Comparison of ENCODE assay signal across 8 mouse cellular contexts in the genomic region with DNA sequence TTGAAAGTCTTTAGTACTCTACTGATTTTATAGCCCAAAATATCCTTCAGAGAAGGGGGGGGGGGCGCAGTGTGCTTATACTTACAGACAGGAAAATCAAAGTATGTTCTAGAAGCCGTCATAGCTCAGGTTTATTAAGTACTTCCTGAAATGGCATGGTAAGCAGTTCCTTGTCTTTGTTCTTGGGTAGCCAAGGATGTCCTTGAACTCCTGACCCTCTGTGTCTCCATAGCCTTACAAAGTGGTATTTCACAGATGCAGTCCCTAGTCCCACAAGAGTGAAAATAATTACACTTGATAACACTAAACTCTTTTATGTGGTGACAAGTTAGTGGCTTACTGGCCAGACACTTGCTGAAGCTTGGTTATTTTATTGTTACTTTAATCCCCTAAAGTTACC. TPM values are rescaled to one million over a fixed set of nuclear protein-coding genes. Genes with fewer than 3 reads are reported as not detected.
DNase-seq lines count a peak whose midpoint lies in the region; ATAC-seq and TF ChIP-seq lines count a peak whose summit lies in the region.

No protein-coding gene starts in this region.

- ATAC-seq in embryonic facial prominence, embryonic 11.5 days (replicated peaks; ENCODE audit: insufficient number of reproducible peaks, low FRiP score, low TSS enrichment, low read depth) = no peak
- no peak for ATAC-seq in limb, embryonic 12.5 days (ENCODE audit: insufficient number of reproducible peaks, insufficient read depth, low FRiP score, low TSS enrichment, low read depth)
- no peak for ATAC-seq in neural tube, embryonic 14.5 days (ENCODE audit: low read depth)

- no peak for TF ChIP-seq CTCF in liver, adult 2 months (IDR thresholded peaks at IDR 0.05; ENCODE audit: low read depth, low read length)

- TF ChIP-seq POLR2A in liver, adult 2 months (IDR thresholded peaks at IDR 0.05; ENCODE audit: extremely low read depth, insufficient read depth, low read length) = no peak

- H3K4me2 ChIP-seq in embryonic facial prominence, embryonic 11.5 days (ENCODE audit: low read depth, low read length) = peak overlapping the region; percentile 69
- peak overlapping the region; percentile 67 for H3K4me2 ChIP-seq in limb, embryonic 12.5 days
- peak overlapping the region; percentile 74 for H3K4me2 ChIP-seq in neural tube, embryonic 14.5 days (ENCODE audit: low read depth, low read length)

- H3K79me2 ChIP-seq in liver, adult 2 months (ENCODE audit: control insufficient read depth, insufficient read depth, low read length) = peaks cover 9% of the 10 kb centered on the region; the same call in 1 of the 2 replicates

- H3K36me3 ChIP-seq in liver, adult 2 months (ENCODE audit: control insufficient read depth, insufficient read depth, low read length) = no peaks in the 10 kb centered on the region
- no peaks in the 10 kb centered on the region for H3K36me3 ChIP-seq in embryonic facial prominence, embryonic 11.5 days (replicated peaks; ENCODE audit: control insufficient read depth, insufficient read depth, low read depth, low read length)
- no peaks in the 10 kb centered on the region for H3K36me3 ChIP-seq in limb, embryonic 12.5 days
- H3K36me3 ChIP-seq in neural tube, embryonic 14.5 days (ENCODE audit: control insufficient read depth, insufficient read depth, low read length) = no peaks in the 10 kb centered on the region

- H3K27me3 ChIP-seq in liver, adult 2 months (ENCODE audit: control insufficient read depth, insufficient read depth, low read length) = no peaks in the 10 kb centered on the region
- H3K27me3 ChIP-seq in embryonic facial prominence, embryonic 11.5 days (ENCODE audit: control insufficient read depth, insufficient read depth, low read length) = no peaks in the 10 kb centered on the region
- no peaks in the 10 kb centered on the region for H3K27me3 ChIP-seq in limb, embryonic 12.5 days
- no peaks in the 10 kb centered on the region for H3K27me3 ChIP-seq in neural tube, embryonic 14.5 days (ENCODE audit: control insufficient read depth, insufficient read depth, low read length)

- H3K4me1 ChIP-seq in liver, adult 2 months (ENCODE audit: control insufficient read depth, insufficient read depth, low read length) = peaks cover 7% of the 10 kb centered on the region
- no peaks in the 10 kb centered on the region for H3K4me1 ChIP-seq in embryonic facial prominence, embryonic 11.5 days (ENCODE audit: control insufficient read depth, insufficient read depth, low read length)
- H3K4me1 ChIP-seq in limb, embryonic 12.5 days (replicated peaks) = peaks cover 42% of the 10 kb centered on the region
- H3K4me1 ChIP-seq in neural tube, embryonic 14.5 days (ENCODE audit: control insufficient read depth, insufficient read depth, low read length) = peaks cover 37% of the 10 kb centered on the region

- H3K9me3 ChIP-seq in embryonic facial prominence, embryonic 11.5 days (replicated peaks; ENCODE audit: control insufficient read depth, low read length) = no peaks in the 10 kb centered on the region
- no peaks in the 10 kb centered on the region for H3K9me3 ChIP-seq in limb, embryonic 12.5 days
- H3K9me3 ChIP-seq in neural tube, embryonic 14.5 days (ENCODE audit: control insufficient read depth, low read length) = no peaks in the 10 kb centered on the region

- no peak for DNase-seq in liver, adult 2 months (ENCODE audit: extremely low read depth, low read depth, low spot score)
- no peak for DNase-seq in liver
- DNase-seq in embryonic facial prominence, embryonic 11.5 days (ENCODE audit: low spot score) = peak; percentile 42
- DNase-seq in left cerebral cortex, adult 18-20 months (ENCODE audit: low spot score in 2 of 2) = no peak
- no peak for DNase-seq in cerebellum, postnatal 10 days
- no peak for DNase-seq in cerebellum, adult 11-12 months

- no peak overlapping the region for H3K27ac ChIP-seq in liver, adult 2 months (replicated peaks; ENCODE audit: insufficient read depth, low read depth, low read length)
- peak overlapping the region; percentile 99 for H3K27ac ChIP-seq in embryonic facial prominence, embryonic 11.5 days (replicated peaks; ENCODE audit: low read depth, low read length)
- H3K27ac ChIP-seq in limb, embryonic 12.5 days = peak overlapping the region; percentile 100
- H3K27ac ChIP-seq in neural tube, embryonic 14.5 days (ENCODE audit: low read depth, low read length) = peak overlapping the region; percentile 100

- no peak overlapping the region for H3K9ac ChIP-seq in liver, adult 2 months (ENCODE audit: low read depth, low read length)
- peak overlapping the region; percentile 97 for H3K9ac ChIP-seq in embryonic facial prominence, embryonic 11.5 days (replicated peaks; ENCODE audit: low read length)
- no peak overlapping the region for H3K9ac ChIP-seq in limb, embryonic 12.5 days (replicated peaks)
- H3K9ac ChIP-seq in neural tube, embryonic 14.5 days (replicated peaks; ENCODE audit: low read depth, low read length) = peak overlapping the region; percentile 83

- peak overlapping the region; percentile 90; the same call in 1 of the 2 replicates for H3K4me3 ChIP-seq in liver, adult 2 months (ENCODE audit: insufficient read depth, low read depth, low read length)
- peak overlapping the region; percentile 88 for H3K4me3 ChIP-seq in embryonic facial prominence, embryonic 11.5 days (ENCODE audit: low read depth, low read length)
- H3K4me3 ChIP-seq in limb, embryonic 12.5 days (replicated peaks) = peak overlapping the region; percentile 87
- peak overlapping the region; percentile 95 for H3K4me3 ChIP-seq in neural tube, embryonic 14.5 days (ENCODE audit: low read depth, low read length)

- 32% methylated on average over 2 of the region's 2 CpGs for WGBS in liver, adult 2 months
- 38% methylated on average over 2 of the region's 2 CpGs for WGBS in embryonic facial prominence, embryonic 11.5 days
- 51% methylated on average over 2 of the region's 2 CpGs for WGBS in limb, embryonic 12.5 days
- whole genome bisulfite sequencing in neural tube, embryonic 14.5 days = 21% methylated on average over 2 of the region's 2 CpGs

RNA-seq across cellular contexts. Expression of gene Pbld2, which starts 0.9 kb away (rescaled TPM):
- 115 and 119 TPM in 2 replicates for total RNA-seq in liver, adult 2 months (2014; rRNA removed)
- 90.8 and 106 TPM in 2 replicates for polyA plus RNA-seq in liver, adult 2 months (2012; rRNA removed)
- polyA plus RNA-seq in embryonic facial prominence, embryonic 11.5 days (2014; fragmentation: Nextera tagmentation; extraction: Ambion mirVana) = 0.84 and 1.1 TPM in 2 replicates
- polyA plus RNA-seq in limb, embryonic 12.5 days (2016; fragmentation: Nextera tagmentation; extraction: Ambion mirVana) = 0.96 and 1.2 TPM in 2 replicates
- polyA plus RNA-seq in neural tube, embryonic 14.5 days (2014; fragmentation: Nextera tagmentation; extraction: Ambion mirVana) = 0.70 and 0.73 TPM in 2 replicates
- 1 to 10 TPM; 2.6 to 3.6 TPM for total RNA-seq in left cerebral cortex, adult 18-20 months (2021)

RNA-seq across cellular contexts. Expression of gene Hnrnph3, which starts 1.0 kb away (rescaled TPM):
- 12.9 and 14.4 TPM in 2 replicates for total RNA-seq in liver, adult 2 months (2014; rRNA removed)
- polyA plus RNA-seq in liver, adult 2 months (2012; rRNA removed) = 3.9 and 4.5 TPM in 2 replicates
- polyA plus RNA-seq in embryonic facial prominence, embryonic 11.5 days (2014; fragmentation: Nextera tagmentation; extraction: Ambion mirVana) = 113 and 125 TPM in 2 replicates
- 166 and 173 TPM in 2 replicates for polyA plus RNA-seq in limb, embryonic 12.5 days (2016; fragmentation: Nextera tagmentation; extraction: Ambion mirVana)
- polyA plus RNA-seq in neural tube, embryonic 14.5 days (2014; fragmentation: Nextera tagmentation; extraction: Ambion mirVana) = 95.6 and 112 TPM in 2 replicates
- total RNA-seq in left cerebral cortex, adult 18-20 months (2021) = 10 to 100 TPM; 50.2 to 50.8 TPM

RNA-seq across cellular contexts. Expression of gene Pbld1, which starts 34.9 kb away (rescaled TPM):
- total RNA-seq in liver, adult 2 months (2014; rRNA removed) = 226 and 238 TPM in 2 replicates
- polyA plus RNA-seq in liver, adult 2 months (2012; rRNA removed) = 166 and 174 TPM in 2 replicates
- polyA plus RNA-seq in embryonic facial prominence, embryonic 11.5 days (2014; fragmentation: Nextera tagmentation; extraction: Ambion mirVana) = 0.74 and 0.98 TPM in 2 replicates
- 1.4 and 1.8 TPM in 2 replicates for polyA plus RNA-seq in limb, embryonic 12.5 days (2016; fragmentation: Nextera tagmentation; extraction: Ambion mirVana)
- 0.46 and 0.83 TPM in 2 replicates for polyA plus RNA-seq in neural tube, embryonic 14.5 days (2014; fragmentation: Nextera tagmentation; extraction: Ambion mirVana)
- under 1 TPM; 0.30 to 0.45 TPM for total RNA-seq in left cerebral cortex, adult 18-20 months (2021)

RNA-seq across cellular contexts. Expression of gene Rufy2, which starts 45.0 kb away (rescaled TPM):
- 2.9 and 3.8 TPM in 2 replicates for total RNA-seq in liver, adult 2 months (2014; rRNA removed)
- polyA plus RNA-seq in liver, adult 2 months (2012; rRNA removed) = 0.78 and 0.83 TPM in 2 replicates
- 19.8 and 20.3 TPM in 2 replicates for polyA plus RNA-seq in embryonic facial prominence, embryonic 11.5 days (2014; fragmentation: Nextera tagmentation; extraction: Ambion mirVana)
- 32.1 and 33.0 TPM in 2 replicates for polyA plus RNA-seq in limb, embryonic 12.5 days (2016; fragmentation: Nextera tagmentation; extraction: Ambion mirVana)
- polyA plus RNA-seq in neural tube, embryonic 14.5 days (2014; fragmentation: Nextera tagmentation; extraction: Ambion mirVana) = 63.2 and 73.0 TPM in 2 replicates
- 10 to 100 TPM; 75.6 to 91.0 TPM for total RNA-seq in left cerebral cortex, adult 18-20 months (2021)

Comparison
In these comparisons a context has a peak if more than half of its experiments do, and no peak if none do; other contexts are left out.
1. H3K9ac ChIP-seq: peak in embryonic facial prominence, embryonic 11.5 days (single experiment) and neural tube, embryonic 14.5 days (single experiment); none in liver, adult 2 months (single experiment) and limb, embryonic 12.5 days (single experiment).
2. RNA of gene Pbld2, which starts 0.9 kb away (polyA plus RNA-seq): 90.8 to 106 TPM in liver, adult 2 months; 0.96 to 1.2 TPM in limb, embryonic 12.5 days, 0.84 to 1.1 TPM in embryonic facial prominence, embryonic 11.5 days and 0.70 to 0.73 TPM in neural tube, embryonic 14.5 days; every median in the first group is over 10 times any median in the second.
3. RNA of gene Hnrnph3, which starts 1.0 kb away (polyA plus RNA-seq): 166 to 173 TPM in limb, embryonic 12.5 days, 113 to 125 TPM in embryonic facial prominence, embryonic 11.5 days and 95.6 to 112 TPM in neural tube, embryonic 14.5 days; 3.9 to 4.5 TPM in liver, adult 2 months; every median in the first group is over 10 times any median in the second.
4. RNA of gene Pbld1, which starts 34.9 kb away (polyA plus RNA-seq): 166 to 174 TPM in liver, adult 2 months; 1.4 to 1.8 TPM in limb, embryonic 12.5 days, 0.46 to 0.83 TPM in neural tube, embryonic 14.5 days and 0.74 to 0.98 TPM in embryonic facial prominence, embryonic 11.5 days; every median in the first group is over 10 times any median in the second.
5. Peak in every context shown above with its lines, with median percentiles within 50 percentile points of each other: H3K4me3 ChIP-seq and H3K4me2 ChIP-seq.